21 mouse cellular contexts compared by ENCODE assay signal in the genomic region with DNA sequence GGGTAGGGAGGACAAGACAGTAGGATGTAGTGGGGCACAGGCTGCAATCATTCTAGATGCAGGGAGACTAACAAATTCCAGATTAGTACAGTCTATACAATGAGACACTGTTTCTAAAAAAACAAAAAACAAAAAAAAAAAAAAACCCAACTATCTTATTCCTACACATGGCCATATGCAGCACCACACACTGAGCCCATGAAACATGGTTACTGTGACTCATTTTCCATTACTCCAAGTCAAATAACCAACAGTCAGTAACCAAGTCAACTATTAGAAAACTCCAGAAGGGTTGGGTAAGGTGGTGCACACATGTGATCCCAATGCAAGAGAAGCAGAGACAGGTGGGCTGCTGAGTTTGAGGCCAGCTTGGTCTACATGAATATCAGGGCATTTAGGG. TPM values are rescaled to one million over a fixed set of nuclear protein-coding genes. Genes with fewer than 3 reads are reported as not detected.
DNase-seq lines count a peak whose midpoint lies in the region; ATAC-seq and TF ChIP-seq lines count a peak whose summit lies in the region.
"Had no signal": no experiment of that assay in that cellular context is flagged by ENCODE, and none has a peak within 500 bp of the region (broad histone marks: within the 10 kb centered on the region; RNA-seq: fewer than 3 reads in every experiment).

No protein-coding gene starts in this region.

- H3K4me1 ChIP-seq in heart, embryonic 13.5 days = peaks cover 67% of the 10 kb centered on the region
- H3K4me1 ChIP-seq in heart, embryonic 12.5 days (replicated peaks) = peaks cover 31% of the 10 kb centered on the region
- peaks cover 29 to 37% of the 10 kb centered on the region in 2 experiments for H3K4me1 ChIP-seq in MEL (ENCODE audit: control insufficient read depth in 1 of 2, insufficient read depth in 2 of 2, low read length in 2 of 2)
- H3K4me1 ChIP-seq in liver, embryonic 13.5 days (replicated peaks) = peaks cover 76% of the 10 kb centered on the region

- no peak overlapping the region for H3K27ac ChIP-seq in heart, embryonic 13.5 days (replicated peaks)
- H3K27ac ChIP-seq in heart, embryonic 12.5 days (ENCODE audit: poor library complexity, severe bottlenecking) = no peak overlapping the region
- H3K27ac ChIP-seq in MEL (ENCODE audit: control insufficient read depth, low read depth, low read length) = peak overlapping the region; percentile 19; the same call in 1 of the 2 replicates
- H3K27ac ChIP-seq in liver, embryonic 13.5 days = peak overlapping the region; percentile 60
- H3K27ac ChIP-seq: forebrain, embryonic 12.5 days; hindbrain, embryonic 10.5 days; intestine, embryonic 15.5 days; midbrain, embryonic 10.5 days had no signal

- DNase-seq in MEL (ENCODE audit: low read depth, low spot score) = peak; percentile 53
- DNase-seq in liver, embryonic 13.5 days = no peak
- DNase-seq in cerebellum, adult 11-12 months = no peak
- no peak for DNase-seq in c-Kit-positive CD71-positive TER-119-positive erythroid progenitor cells, embryonic 14.5 days (ENCODE audit: low spot score)
- DNase-seq in kidney, postnatal 4 days = no peak
- DNase-seq: adrenal gland, postnatal 10 days; cerebellum, adult 18-20 months; cerebellum, postnatal 14 days; kidney, adult 8-10 months; kidney, postnatal 10 days; lung, adult 18-20 months; lung, postnatal 10 days had no signal

- no peak for ATAC-seq in heart, embryonic 13.5 days (ENCODE audit: extremely low read depth, insufficient number of reproducible peaks, low FRiP score, low TSS enrichment)
- no peak for ATAC-seq in heart, embryonic 12.5 days (ENCODE audit: insufficient number of reproducible peaks, low FRiP score)
- 0 out of 2 replicates have a peak, but pooled peaks have one; percentile 24 for ATAC-seq in liver, embryonic 13.5 days (ENCODE audit: low read depth)
- ATAC-seq in megakaryocyte progenitor cell, adult 5-6 weeks (replicated peaks; ENCODE audit: poor library complexity) = peak; percentile 21
- ATAC-seq: hindbrain, embryonic 16.5 days; intestine, embryonic 15.5 days; midbrain, embryonic 16.5 days had no signal

- H3K79me2 ChIP-seq in MEL (ENCODE audit: control insufficient read depth, insufficient read depth, low read length, poor library complexity) = peaks cover 83% of the 10 kb centered on the region

- H3K4me2 ChIP-seq in heart, embryonic 13.5 days = peak overlapping the region; percentile 50
- H3K4me2 ChIP-seq in heart, embryonic 12.5 days = no peak overlapping the region
- H3K4me2 ChIP-seq in liver, embryonic 13.5 days = peak overlapping the region; percentile 23
- H3K4me2 ChIP-seq: forebrain, embryonic 12.5 days; intestine, embryonic 15.5 days had no signal

- TF ChIP-seq CTCF in MEL (IDR thresholded peaks at IDR 0.05 in 2 of 3, conservative IDR thresholded peaks at IDR 0.05 in 1 of 3; ENCODE audit: control insufficient read depth in 1 of 3, insufficient read depth in 1 of 3, low read depth in 2 of 3, low read length in 3 of 3, poor library complexity in 1 of 3, severe bottlenecking in 1 of 3) = no peak

- TF ChIP-seq EP300 in MEL (IDR thresholded peaks at IDR 0.05; ENCODE audit: low read depth in 1 of 2, low read length in 2 of 2) = no peak

- no peak for TF ChIP-seq RAD21 in MEL (IDR thresholded peaks at IDR 0.05; ENCODE audit: low read depth, low read length)

- no peak for TF ChIP-seq POLR2A in MEL (IDR thresholded peaks at IDR 0.05; ENCODE audit: control insufficient read depth in 1 of 2, insufficient read depth in 1 of 2, low read depth in 1 of 2, low read length in 2 of 2, poor library complexity in 1 of 2)

- H3K27me3 ChIP-seq in heart, embryonic 13.5 days (replicated peaks) = no peaks in the 10 kb centered on the region
- no peaks in the 10 kb centered on the region for H3K27me3 ChIP-seq in heart, embryonic 12.5 days (replicated peaks)
- no peaks in the 10 kb centered on the region for H3K27me3 ChIP-seq in MEL (ENCODE audit: control insufficient read depth in 1 of 2, insufficient read depth in 2 of 2, low read length in 2 of 2)
- H3K27me3 ChIP-seq in liver, embryonic 13.5 days = no peaks in the 10 kb centered on the region
- H3K27me3 ChIP-seq: forebrain, embryonic 12.5 days; intestine, embryonic 15.5 days had no signal

- H3K4me3 ChIP-seq in heart, embryonic 13.5 days = no peak overlapping the region
- no peak overlapping the region for H3K4me3 ChIP-seq in heart, embryonic 12.5 days
- H3K4me3 ChIP-seq in MEL (ENCODE audit: control insufficient read depth in 1 of 2, insufficient read depth in 1 of 2, low read depth in 2 of 2, low read length in 2 of 2) = no peak overlapping the region
- H3K4me3 ChIP-seq in liver, embryonic 13.5 days (replicated peaks) = peak overlapping the region; percentile 7; the same call in 1 of the 2 replicates
- H3K4me3 ChIP-seq: forebrain, embryonic 12.5 days; hindbrain, embryonic 10.5 days; intestine, embryonic 15.5 days; midbrain, embryonic 10.5 days had no signal

- H3K9me3 ChIP-seq in heart, embryonic 13.5 days = no peaks in the 10 kb centered on the region
- no peaks in the 10 kb centered on the region for H3K9me3 ChIP-seq in heart, embryonic 12.5 days (replicated peaks)
- no peaks in the 10 kb centered on the region for H3K9me3 ChIP-seq in MEL (replicated peaks; ENCODE audit: insufficient read depth, low read length)
- H3K9me3 ChIP-seq in liver, embryonic 13.5 days (replicated peaks) = no peaks in the 10 kb centered on the region
- H3K9me3 ChIP-seq: forebrain, embryonic 12.5 days; hindbrain, embryonic 10.5 days; intestine, embryonic 15.5 days; midbrain, embryonic 10.5 days had no signal

- H3K36me3 ChIP-seq in heart, embryonic 13.5 days = peaks cover 10% of the 10 kb centered on the region; the same call in 1 of the 2 replicates
- peaks cover 10% of the 10 kb centered on the region for H3K36me3 ChIP-seq in heart, embryonic 12.5 days
- H3K36me3 ChIP-seq in MEL (ENCODE audit: control insufficient read depth in 1 of 2, insufficient read depth in 2 of 2, low read length in 2 of 2) = peaks cover 31 to 69% of the 10 kb centered on the region in 2 experiments
- peaks cover 23% of the 10 kb centered on the region for H3K36me3 ChIP-seq in liver, embryonic 13.5 days
- H3K36me3 ChIP-seq: forebrain, embryonic 12.5 days; intestine, embryonic 15.5 days had no signal

- no peak overlapping the region for H3K9ac ChIP-seq in heart, embryonic 13.5 days
- no peak overlapping the region for H3K9ac ChIP-seq in heart, embryonic 12.5 days
- H3K9ac ChIP-seq in MEL (ENCODE audit: control insufficient read depth, low read depth, low read length, poor library complexity, severe bottlenecking) = no peak overlapping the region
- 0 out of 2 replicates have a peak overlapping the region, but pooled peaks have one; percentile 5 for H3K9ac ChIP-seq in liver, embryonic 13.5 days
- H3K9ac ChIP-seq: forebrain, embryonic 12.5 days; intestine, embryonic 15.5 days had no signal

TF ChIP-seq in MEL, 35 proteins besides CTCF, POLR2A, EP300 and RAD21:
- TF ChIP-seq ZNF384 (IDR thresholded peaks at IDR 0.05; ENCODE audit: low read depth, low read length) (peak; percentile 41; the same call in 1 of the 2 replicates), JUND (IDR thresholded peaks at IDR 0.05; ENCODE audit: low read depth, low read length) (no peak), TAL1 (IDR thresholded peaks at IDR 0.05; ENCODE audit: low read length) (peak; percentile 40)
TF ChIP-seq in MEL: peak in this region for 2.

RNA-seq across cellular contexts. Expression of gene Cltc, which starts 5.0 kb away (rescaled TPM):
- 117 and 118 TPM in 2 replicates for polyA plus RNA-seq in heart, embryonic 13.5 days (2015; fragmentation: Nextera tagmentation; extraction: Ambion mirVana)
- polyA plus RNA-seq in heart, embryonic 12.5 days (2016; fragmentation: Nextera tagmentation; extraction: Ambion mirVana) = 194 and 206 TPM in 2 replicates
- total RNA-seq in MEL (2012; rRNA removed) = 205 and 269 TPM in 2 replicates
- 100 to 1,000 TPM; 149 to 300 TPM for polyA plus RNA-seq in MEL (2012; ENCODE audit: insufficient read depth in 1 of 2, insufficient read length in 2 of 2, low read depth in 1 of 2, low replicate concordance in 2 of 2, missing spikeins in 1 of 2)
- polyA plus RNA-seq in liver, embryonic 13.5 days (2015; fragmentation: Nextera tagmentation; extraction: Ambion mirVana) = 80.0 and 104 TPM in 2 replicates
- 255 and 258 TPM in 2 replicates for total RNA-seq in megakaryocyte progenitor cell, adult 5-6 weeks (2015)
- 139 and 142 TPM in 2 replicates for total RNA-seq in megakaryocyte progenitor cell, adult 5-6 weeks (2017)

RNA-seq across cellular contexts. Expression of gene Dhx40, which starts 55.1 kb away (rescaled TPM):
- polyA plus RNA-seq in heart, embryonic 13.5 days (2015; fragmentation: Nextera tagmentation; extraction: Ambion mirVana) = 13.5 and 14.0 TPM in 2 replicates
- polyA plus RNA-seq in heart, embryonic 12.5 days (2016; fragmentation: Nextera tagmentation; extraction: Ambion mirVana) = 16.3 and 16.5 TPM in 2 replicates
- 15.5 and 16.1 TPM in 2 replicates for total RNA-seq in MEL (2012; rRNA removed)
- polyA plus RNA-seq in MEL (2012; ENCODE audit: insufficient read depth in 1 of 2, insufficient read length in 2 of 2, low read depth in 1 of 2, low replicate concordance in 2 of 2, missing spikeins in 1 of 2) = 10 to 100 TPM in 1 of 2 experiments, not detected in 1; 10.1 TPM
- polyA plus RNA-seq in liver, embryonic 13.5 days (2015; fragmentation: Nextera tagmentation; extraction: Ambion mirVana) = 8.5 and 11.4 TPM in 2 replicates
- total RNA-seq in megakaryocyte progenitor cell, adult 5-6 weeks (2015) = 27.6 and 31.7 TPM in 2 replicates
- 33.4 and 34.6 TPM in 2 replicates for total RNA-seq in megakaryocyte progenitor cell, adult 5-6 weeks (2017)

Comparison
In these comparisons a context has a peak if more than half of its experiments do, and no peak if none do; other contexts are left out.
1. ATAC-seq: peak in liver, embryonic 13.5 days (single experiment) and megakaryocyte progenitor cell, adult 5-6 weeks (single experiment); none in heart, embryonic 13.5 days (single experiment) and heart, embryonic 12.5 days (single experiment).
2. H3K27ac ChIP-seq: peak in MEL (single experiment) and liver, embryonic 13.5 days (single experiment); none in heart, embryonic 13.5 days (single experiment) and heart, embryonic 12.5 days (single experiment).